Mouse (Mus musculus) thymus, postnatal 0 days (tissue): ENCODE results near the gene Capn11. TPM values are rescaled to one million over a fixed set of nuclear protein-coding genes. Genes with fewer than 3 reads are reported as not detected.
A peak's percentile ranks its signal among the peaks of the same experiment; 100 is the strongest.
"Not testable (repeated sequence)": the region's sequence is repeated elsewhere in the genome, so short reads cannot be mapped to it uniquely, and the experiment has no call there.

Experiments used
- DNase-seq: peaks from one replicate; pipeline ENCODE4 v3.0.0-alpha.2; 2015; ENCODE audit warnings: low spot score
- polyA plus RNA-seq: library from polyadenylated mRNA; unstranded; fragments of >200 nt; fragmentation: Nextera tagmentation; extraction: Ambion mirVana; gene quantifications from 2 replicates; pipeline ENCODE4 v1.2.1, GENCODE M21; 2015

Gene Capn11
- polyA plus RNA-seq, 1 experiment from 2014 or later, result not detected

DNA sequence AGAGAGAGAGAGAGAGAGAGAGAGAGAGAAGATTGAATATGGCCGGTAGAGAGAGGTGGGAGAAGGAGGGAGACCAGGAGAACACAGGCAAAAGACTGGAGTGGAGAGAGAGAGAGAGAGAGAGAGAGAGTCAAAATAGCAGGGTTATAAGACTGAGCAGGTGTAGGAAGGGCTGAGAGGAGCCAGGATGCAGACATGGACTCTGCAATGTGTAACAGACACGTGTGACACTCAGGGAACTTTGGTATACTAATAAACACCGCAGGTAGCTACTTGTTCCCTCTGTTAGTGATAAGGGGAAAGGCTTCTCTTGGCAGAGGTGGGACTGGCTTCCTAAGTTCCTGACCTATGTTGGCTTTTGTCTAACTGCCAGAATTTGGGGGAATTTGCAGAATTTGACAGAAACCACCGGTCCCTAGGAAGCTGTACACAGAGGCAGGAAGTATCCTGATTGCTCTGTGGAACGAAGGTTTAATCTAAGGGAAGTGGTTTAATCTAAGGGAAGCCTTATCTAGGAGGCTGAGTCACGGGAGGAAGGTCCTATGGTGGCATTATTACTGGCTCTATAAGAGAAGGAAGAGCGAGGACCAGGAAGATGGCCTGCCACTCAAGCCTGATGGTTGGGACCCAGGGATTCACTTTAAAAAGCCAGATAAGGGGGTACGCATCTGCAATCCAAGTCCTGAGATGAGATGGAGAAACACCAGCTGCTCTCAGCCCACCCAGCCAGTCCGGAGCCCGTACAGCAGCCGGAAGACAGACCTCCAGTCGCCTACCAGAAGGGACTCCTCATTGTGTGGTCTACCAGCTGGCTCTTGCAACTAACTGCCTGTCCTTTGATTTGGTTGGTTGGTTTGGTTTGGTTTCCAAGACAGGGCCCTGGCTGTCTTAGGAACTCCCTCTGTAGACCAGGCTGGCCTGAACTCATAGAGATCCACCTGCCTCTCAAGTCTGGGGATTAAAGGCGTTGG lies 30.0 kb downstream of the Capn11 start:
- peak; percentile 58 for DNase-seq

DNA sequence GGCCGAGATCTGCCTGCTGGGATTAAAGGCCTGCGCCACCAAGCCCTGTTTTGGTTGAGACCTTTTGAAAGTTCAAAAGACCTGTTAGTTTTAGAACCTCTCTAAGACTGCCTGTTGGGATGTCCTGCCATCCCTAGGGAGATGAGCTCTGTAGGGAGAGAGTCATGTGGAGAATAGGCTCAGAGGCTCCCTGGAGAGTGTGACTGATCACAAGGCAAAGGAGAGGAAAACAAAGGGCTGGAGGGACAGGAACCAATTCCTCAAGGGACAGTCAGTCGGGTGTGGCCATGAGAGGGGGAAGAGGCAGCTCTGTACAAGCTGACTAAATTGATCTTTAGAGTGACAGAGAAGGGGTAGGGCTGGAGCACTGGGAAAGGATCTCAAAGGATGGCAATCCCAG lies 31.0 kb downstream of the Capn11 start:
- no peak for DNase-seq

DNA sequence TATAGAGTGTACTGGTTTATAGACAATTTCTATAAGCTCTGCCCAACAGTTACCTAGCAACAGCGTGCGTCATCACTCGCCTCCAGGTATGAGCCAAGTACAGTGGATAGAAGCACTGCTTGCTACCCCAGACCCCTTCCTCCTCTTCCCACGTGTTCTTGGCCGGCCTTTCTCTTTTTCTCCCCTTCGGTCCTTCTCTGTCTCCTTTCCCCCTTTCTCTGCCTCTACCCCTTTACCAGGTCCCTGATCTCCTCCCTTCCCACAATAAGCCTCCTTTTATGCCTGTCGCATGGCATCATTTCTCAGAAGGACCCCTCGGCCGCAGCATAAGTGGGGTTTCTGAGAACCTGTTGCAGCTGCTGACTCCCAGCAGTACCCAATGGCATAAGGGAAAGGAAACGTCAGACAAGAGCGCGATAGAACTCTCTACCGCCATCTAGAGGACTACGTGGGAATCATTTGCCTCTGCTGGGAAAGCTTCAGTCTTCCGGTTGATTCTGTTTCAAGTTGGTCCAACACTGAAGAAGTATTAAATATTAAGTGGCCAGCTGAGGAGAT lies 32.5 kb downstream of the Capn11 start:
- DNase-seq, result peak; percentile 93

DNA sequence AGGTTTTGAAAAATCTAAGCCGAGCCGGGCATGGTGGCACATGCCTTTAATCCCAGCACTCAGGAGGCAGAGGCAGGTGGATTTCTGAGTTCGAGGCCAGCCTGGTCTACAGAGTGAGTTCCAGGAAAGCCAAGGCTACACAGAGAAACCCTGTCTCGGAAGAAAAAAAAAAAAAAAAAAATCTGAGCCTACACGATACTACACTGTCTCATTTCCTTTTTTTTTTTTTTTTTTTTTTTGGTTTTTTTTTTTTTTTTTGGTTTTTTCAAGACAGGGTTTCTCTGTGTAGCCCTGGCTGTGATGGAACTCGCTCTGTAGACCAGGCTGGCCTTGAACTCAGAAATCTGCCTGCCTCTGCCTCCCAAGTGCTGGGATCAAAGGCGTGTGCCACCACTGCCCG lies 35.7 kb downstream of the Capn11 start:
- DNase-seq, result not testable (repeated sequence)

DNA sequence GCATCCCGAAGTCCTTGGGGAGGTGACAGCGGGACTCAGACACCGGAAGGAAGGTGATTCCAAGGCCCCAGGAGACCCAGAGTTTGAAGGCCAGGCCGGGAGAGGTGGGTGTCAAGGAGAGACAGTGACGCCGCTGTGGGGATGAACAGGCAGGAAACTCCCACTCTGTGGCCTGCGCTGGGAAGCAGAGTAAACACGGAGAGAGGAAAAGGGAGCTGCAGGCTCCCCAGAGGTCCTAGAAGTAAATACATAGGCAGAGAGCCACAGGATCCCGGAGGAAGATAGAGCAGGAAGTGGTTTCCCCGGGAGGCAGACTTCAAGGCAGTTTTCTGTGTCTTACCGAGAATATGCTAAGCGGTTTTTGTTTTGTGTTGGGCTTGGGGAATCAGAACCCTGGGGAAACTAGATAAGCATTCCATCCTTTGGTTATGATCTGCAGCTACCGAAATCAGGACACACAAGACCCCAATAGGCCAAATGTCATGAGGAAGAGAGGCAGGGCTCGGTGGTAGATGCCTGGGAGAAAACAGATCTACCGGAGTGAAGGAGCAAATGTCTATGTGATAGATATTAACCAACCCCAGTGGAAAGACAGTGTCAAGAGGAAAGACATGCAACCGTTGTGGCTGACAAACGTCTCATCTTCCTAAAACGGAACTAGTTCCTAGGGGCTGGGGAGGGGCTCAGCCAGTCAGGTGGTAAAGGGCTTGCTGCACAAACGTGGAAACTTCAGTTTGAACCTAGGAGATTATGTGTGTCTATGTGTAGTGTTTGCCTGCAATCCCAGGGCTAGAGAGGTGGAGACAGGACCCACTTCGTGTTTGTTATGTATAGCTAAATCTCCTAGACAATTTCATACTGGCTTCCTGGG lies 39.5 kb downstream of the Capn11 start:
- peak; percentile 66 for DNase-seq

DNA sequence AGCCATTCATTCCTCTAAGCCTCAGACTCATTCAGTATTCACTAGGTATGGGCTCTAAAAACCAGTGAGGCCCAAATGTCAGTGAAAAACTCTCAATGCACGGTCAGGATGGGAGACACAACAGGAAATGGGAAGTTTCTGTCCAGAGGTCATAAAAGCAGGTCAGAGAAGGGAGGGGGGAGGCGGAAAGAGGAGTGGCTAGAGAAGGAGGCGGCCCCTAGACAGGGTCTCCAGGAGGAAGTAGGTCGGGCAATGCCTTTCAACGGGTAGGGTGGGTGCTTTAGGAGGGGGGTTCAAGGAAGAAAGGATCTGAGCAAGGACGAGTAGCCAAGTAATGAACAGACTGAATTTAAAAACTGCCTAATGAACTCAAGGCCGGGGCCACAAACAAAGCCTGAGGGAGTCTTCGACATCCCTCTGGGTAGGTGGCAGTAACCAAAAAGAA lies 40.2 kb downstream of the Capn11 start:
- DNase-seq, result peak; percentile 79

DNA sequence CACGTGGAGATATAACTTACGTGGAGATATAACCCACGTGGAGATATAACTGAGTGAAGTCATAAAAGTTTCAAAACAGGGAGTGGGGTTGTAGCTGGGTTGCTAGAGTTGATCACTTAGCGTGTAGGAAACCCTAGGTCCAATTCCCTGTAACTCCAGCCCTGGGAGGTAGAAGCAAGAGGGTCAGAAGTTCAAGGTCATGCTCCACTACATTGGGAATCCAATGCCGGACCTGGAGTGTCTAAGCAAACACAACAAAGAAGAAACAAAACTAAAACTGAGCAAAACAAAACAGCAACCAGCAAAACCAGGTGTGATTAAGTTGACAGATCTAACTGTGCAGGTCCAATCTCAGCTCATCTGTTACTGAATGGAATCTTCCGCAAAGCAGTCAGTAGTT lies 41.5 kb downstream of the Capn11 start:
- no peak for DNase-seq

DNA sequence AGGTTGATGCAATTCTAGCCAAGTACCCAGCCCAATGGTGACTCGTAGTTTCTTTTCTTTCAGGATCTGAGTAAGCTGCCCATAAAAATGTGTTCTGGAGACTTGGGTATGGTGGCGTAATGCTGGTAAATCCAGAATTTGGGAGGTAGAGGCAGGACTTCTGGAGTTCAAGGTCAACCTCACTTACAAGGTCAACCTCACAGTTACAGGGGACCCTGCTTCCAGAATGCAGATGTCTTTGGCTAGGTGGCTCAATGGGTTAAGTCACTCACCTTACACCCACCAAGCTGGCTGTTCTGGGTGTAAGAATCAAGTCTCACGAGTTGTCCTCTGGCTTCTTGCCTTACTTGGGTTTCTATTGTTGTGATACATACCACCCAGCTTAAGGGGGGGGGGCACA lies 42.4 kb downstream of the Capn11 start:
- no peak for DNase-seq

DNA sequence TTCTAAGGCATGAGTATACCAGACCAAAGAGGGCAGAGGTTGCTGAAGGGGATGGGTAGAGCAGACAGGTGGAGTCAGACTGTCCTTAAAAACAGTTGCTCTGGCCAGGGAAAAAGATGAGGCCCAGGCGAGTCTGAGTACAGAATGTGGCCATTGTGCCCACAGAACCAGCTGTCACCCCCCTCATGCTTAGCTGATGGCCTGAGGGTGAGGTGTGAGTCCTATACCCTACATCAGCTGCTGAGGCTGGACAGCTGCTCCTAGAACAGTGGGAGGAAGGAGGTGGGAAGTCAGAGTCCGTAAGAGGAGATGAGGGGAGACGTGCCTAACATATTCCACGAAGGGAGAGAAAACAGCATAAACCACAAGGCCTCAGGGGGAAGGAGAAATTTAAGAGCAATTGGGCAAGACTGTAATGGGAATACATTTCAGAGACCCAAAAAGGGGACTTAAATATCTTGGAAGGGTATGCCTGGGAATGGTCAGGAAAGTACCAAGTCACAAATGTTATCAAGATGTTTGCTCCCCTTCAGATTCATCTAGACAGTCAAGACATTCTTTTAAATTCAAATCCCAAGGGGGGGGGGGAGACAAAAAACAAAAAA lies 43.0 kb downstream of the Capn11 start:
- peak; percentile 1 for DNase-seq

DNA sequence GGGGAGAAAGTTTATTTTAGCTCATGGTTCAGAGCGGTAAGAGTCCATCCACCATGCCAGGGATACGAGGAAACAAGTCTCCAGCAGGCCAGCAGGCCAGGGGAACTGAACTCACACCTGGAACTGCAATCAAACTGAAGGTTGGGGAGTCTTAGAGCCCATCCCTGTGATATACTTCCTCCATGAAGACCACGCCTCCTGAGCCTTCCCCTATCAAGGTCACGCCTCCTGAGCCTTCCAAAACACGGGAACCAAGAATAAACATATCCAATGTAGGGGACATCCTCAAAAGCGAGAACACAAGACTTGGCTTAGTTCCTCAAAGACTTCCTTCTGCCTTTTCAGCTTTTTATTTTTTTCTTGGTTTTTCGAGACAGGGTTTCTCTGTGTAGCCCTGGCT lies 46.2 kb downstream of the Capn11 start:
- DNase-seq, result peak; percentile 1

DNA sequence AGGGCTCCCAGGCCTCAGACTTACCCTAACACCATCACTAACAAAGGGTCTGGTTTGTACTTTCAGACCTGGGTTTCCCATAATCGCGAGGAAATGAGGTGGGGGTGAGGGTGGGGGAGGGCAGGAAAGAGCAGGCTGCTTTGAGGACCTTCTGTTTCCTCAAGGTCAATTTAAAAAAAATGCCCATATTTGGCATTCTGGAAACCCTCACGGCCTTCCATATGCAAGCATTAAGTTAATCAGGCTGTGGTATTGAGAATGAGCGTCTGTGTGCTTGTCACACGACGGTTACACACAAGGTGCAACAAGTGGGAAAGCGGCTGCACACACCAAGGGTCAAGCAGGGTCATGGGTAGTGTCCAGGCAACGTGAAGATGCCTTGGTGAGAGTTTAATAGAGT lies 47.1 kb downstream of the Capn11 start:
- DNase-seq, result peak; percentile 1

DNA sequence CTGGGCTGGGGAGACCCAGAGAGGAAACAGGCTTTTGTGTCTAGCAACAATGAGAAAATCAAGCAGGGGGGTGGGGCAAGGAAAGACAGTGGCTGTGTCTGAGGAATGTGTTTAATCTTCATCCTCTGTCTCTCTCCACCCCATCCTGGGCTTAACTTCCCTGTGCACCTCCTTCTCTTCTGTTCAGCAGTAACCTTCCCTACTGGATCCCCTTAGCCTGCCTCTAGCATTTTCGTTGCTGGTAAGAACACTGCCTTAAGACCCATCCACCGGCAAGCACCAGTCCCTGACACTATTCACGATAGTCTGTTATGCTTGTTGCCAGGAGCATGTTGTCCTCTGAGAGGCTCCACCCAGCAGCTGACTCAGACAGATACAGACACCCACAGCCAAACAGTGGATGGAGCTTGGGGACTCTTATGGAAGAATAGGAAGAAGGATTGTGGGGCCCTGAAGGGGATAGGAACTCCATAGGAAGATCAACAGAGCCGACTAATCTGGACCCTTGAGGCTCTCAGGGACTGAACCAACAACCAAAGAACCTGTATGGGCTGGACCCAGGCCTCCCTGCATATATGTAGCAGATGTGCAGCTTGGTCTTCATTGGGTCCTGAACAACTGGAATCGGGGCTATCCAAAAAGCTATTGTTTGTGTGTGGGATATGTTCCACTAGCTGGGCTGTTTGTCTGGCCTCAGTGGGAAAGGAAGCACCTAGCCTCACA lies 48.8 kb downstream of the Capn11 start:
- no peak for DNase-seq

DNA sequence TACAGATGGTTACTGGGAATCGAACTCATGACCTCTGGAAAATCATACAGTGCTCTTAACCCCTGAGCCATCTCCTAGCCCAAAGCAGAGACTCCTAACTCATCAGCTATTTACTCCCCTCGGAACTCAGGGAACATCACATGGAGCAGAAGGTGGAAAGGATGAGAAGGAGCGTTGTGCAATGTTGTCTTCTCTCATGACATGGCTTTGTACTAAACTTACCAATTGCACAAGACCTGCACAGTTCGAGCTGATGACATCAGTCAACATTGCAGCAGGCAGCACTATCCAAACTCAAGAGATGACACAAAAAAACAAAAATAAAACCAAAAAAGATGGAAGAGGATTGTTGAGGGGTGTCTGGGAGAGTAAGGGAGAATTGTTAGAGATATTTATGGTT lies 50.7 kb downstream of the Capn11 start:
- no peak for DNase-seq

DNA sequence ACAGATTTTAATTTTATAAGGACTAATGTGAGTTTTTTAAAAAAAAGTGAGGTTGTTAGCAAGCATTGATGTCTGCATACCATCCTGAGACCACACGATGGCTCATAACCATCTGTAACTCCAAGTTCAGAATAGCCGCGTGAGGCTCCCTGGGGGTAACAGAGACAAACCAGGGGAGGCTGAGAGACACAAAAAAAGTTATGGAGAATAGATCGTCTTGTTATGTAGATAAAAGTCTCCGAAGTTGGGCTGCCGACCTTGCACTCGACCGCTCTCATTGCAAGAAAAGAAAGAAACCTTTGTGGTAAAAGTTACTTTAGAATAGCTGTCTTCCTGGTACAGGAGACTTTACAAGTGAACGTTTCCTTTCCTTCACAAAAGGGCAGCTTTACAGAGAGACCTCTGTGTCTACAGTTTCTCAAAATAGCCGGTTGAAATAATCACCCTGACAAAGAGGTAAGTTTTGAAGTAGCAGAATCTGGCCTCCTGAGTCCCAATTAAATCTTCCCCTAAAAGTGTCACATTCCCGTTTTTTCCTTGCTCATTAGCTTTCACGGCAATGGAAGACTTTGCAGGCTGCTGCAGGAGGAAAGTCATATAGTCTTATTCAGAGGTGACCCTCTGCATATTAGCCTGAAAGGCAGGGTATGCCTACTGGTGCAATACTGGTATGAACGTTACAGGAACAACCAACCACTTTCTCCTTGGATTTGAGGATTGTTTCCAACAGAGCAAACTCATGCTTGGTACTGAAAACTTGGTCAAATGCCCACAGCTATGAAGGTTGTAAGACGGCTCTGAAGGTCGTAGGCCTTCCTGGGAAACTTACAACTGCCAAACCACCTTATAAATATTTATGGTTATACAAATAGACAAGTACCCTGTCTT lies 51.9 kb downstream of the Capn11 start:
- DNase-seq, result no peak

DNA sequence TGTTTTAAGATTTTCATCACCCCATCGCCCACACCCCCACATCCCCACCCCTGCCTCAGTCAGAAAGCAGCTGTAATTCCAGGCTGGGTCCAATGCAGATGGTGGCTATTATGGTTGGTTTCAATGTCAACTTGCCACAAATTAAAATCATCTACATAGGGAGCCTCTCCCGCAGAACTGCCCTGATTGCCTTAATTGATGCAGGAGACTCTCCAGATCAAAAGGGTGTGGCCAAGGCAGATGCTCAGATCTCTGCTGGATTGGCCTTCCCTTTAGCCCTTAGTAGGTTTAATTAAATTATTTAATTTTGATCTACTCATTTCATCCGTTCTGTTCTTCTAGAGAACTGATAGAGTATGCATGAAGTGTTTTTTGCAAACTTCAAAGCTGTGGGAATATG lies 56.1 kb downstream of the Capn11 start:
- no peak for DNase-seq

DNA sequence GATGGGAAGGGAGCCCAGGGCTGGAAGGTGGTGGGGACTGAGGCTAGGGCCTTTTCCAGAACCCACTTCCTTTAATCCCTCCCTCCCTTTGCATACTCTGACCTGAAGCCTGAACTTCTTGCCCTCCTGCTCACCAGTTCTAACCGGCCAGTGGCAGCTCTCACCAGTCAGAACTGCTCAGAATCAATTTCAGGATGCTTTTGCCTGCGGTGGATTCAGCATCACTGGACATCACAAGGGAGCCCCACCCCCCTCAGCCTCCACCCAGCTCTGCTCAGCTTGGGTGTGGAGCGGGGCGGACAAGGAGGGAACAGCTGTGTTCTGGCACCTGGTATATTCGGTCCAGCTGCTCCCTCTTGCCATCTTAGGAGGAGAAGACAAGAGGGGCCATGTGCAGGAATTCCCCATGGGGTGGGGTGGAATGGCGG lies 57.2 kb downstream of the Capn11 start, which contains the start of gene Mymx:
TSS of gene Mymx (minus strand) at position 226 of the 428 bp plus-strand sequence.
- DNase-seq, result no peak

DNA sequence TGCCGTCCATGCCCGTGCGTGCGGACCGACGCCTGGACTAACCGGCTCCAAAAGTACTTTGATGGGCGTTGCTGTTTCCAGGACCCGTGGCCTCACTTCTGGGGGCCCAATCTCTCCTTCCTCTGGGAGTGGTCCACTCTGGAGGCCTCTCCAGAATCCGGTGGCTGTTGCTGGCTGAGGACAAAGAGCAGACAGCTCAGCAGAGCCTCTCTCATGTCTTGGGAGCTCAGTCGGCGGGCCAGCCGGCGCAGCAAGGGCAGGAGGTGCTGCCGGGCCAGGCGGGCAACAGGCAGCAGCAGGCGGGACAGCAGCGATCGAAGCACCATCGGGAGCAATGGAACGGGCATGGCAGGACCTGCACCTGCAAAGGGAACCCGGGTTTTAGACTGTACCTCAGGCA lies 57.8 kb downstream of the Capn11 start:
- DNase-seq, result peak; percentile 1

DNA sequence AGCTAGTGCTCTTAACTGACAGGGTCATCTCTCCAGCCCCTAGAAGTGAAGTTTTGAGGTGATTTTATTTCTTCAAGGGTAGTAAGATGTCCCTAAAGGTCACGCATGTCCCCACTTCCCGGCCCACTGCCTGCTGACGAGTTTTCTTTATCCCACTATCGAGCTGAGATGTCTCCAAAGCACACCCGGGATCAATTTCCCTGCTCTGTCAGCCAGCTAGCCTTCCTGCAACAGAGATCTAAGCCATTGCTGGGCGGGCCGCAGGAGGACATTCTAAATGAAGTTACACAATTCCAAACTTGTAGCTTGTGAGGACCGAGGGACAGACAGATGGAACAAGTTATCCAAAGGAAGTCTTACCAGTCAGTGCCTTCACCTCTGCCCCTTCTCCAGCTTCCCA lies 58.9 kb downstream of the Capn11 start:
- peak; percentile 1 for DNase-seq

DNA sequence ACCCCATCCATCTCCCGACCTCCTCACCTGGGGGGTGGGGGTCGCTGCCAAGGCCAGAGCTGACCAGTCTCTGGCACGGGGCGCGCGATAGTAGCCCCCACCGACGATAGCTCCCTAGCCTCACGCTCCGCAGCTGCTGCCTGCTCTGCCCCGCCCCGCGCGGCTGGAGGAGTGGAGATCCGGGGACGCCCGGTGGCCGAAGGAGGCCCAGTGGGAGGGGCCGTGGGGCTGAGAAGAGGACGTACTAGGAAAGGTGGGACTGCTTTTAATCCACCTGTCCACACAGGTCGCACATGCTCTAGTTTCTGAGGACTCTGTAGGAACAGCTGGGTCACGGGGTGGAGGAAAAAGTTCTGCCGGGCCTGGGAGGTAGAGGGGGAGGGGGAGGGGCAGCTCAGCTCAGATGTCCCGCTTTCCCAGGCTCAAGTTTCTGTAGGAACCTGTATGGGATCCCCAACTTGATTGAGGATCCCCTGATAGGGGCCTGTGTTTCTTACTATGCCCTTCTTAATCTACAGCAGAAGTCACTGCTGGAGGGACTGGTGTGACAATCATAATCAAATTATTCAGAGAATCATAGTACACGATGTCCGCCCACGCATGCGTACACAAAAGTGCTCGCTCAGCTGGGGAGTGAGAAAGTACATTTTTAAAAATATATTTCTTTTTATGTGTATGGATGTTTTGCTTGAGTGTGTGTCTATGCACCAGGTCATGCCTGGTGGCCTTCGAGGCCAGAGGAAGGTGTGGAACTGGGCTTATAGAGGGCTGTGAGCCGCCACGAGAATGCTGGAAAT lies 59.5 kb downstream of the Capn11 start, which contains the start of gene Slc29a1:
TSS of gene Slc29a1 (minus strand) at position 161 of the 797 bp plus-strand sequence.
- DNase-seq, result no peak
